Mouse (Mus musculus) hindbrain, embryonic 13.5 days (tissue): Measurements from ENCODE around the gene Abcc4. TPM values are rescaled to one million over a fixed set of nuclear protein-coding genes. Genes with fewer than 3 reads are reported as not detected.
A peak's percentile ranks its signal among the peaks of the same experiment; 100 is the strongest.

Experiments
- ATAC-seq: fragments of 200-750 bp; cut with Nextera tagmentation; 2 replicates; pipeline ENCODE4 v1.8.0; 2017; ENCODE audit warnings: moderate TSS enrichment; ENCODE audit not compliant: low FRiP score
- H3K27ac ChIP-seq: fragments of 300-500 bp; sonication (generic); 2 replicates; pipeline ENCODE4 v1.5.1; 2015; ENCODE audit warnings: inconsistent platforms, mild to moderate bottlenecking, moderate library complexity
- H3K27me3 ChIP-seq: fragments of 300-500 bp; sonication (generic); 2 replicates; pipeline ENCODE4 v1.6.1; 2015; ENCODE audit warnings: mild to moderate bottlenecking, inconsistent platforms
- H3K36me3 ChIP-seq: fragments of 300-500 bp; sonication (generic); 2 replicates; pipeline ENCODE4 v1.6.1; 2015; ENCODE audit warnings: mild to moderate bottlenecking, inconsistent platforms
- H3K4me1 ChIP-seq: fragments of 300-500 bp; sonication (generic); replicated peaks from 2 replicates; pipeline ENCODE4 v1.6.1; 2015; ENCODE audit warnings: inconsistent platforms
- H3K4me2 ChIP-seq: fragments of 300-500 bp; sonication (generic); 2 replicates; pipeline ENCODE4 v1.6.1; 2015; ENCODE audit warnings: inconsistent platforms, mild to moderate bottlenecking, moderate library complexity
- H3K4me3 ChIP-seq: fragments of 300-500 bp; sonication (generic); 2 replicates; pipeline ENCODE4 v1.5.1; 2015; ENCODE audit warnings: mild to moderate bottlenecking, inconsistent platforms
- H3K9ac ChIP-seq: fragments of 300-500 bp; sonication (generic); 2 replicates; pipeline ENCODE4 v1.6.1; 2015; ENCODE audit warnings: mild to moderate bottlenecking, inconsistent platforms
- H3K9me3 ChIP-seq: fragments of 300-500 bp; sonication (generic); 2 replicates; pipeline ENCODE4 v1.6.1; 2016; ENCODE audit warnings: inconsistent platforms
- WGBS: fragments of 180-500 bp; shearing (Covaris S2); methylation state at CpG from one replicate; pipeline ENCODE4 v1.1.7; 2015; 5-methylcytosine and 5-hydroxymethylcytosine counted together
- polyA plus RNA-seq: library from polyadenylated mRNA; unstranded; fragments of >200 nt; fragmentation: Nextera tagmentation; extraction: Ambion mirVana; gene quantifications from 2 replicates; pipeline ENCODE4 v1.2.1, GENCODE M21; 2015

Abcc4 gene
- polyA plus RNA-seq, 1 experiment from 2014 or later = 2.0 TPM

DNA sequence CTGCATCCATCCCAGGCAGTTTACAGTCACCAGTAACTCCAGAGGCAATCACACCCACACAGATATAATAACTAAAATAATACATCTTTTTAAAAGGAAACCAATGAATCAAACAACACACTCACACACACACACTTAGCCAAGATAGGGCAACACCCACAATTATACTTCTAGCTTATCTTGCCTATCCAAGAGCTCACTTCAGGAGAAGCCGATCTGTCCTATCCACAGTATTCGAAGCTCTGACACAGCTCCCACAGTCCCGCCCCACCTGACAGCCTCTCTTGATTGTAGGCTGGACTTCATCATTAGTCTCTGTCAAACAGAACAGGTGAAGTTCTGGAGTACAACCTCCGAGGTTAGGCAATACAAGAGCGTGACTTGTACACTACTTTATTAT is 19.4 kb upstream of the Abcc4 start:
- no peak overlapping the region for H3K4me3 ChIP-seq
- ATAC-seq = no peak
- H3K4me1 ChIP-seq = no peaks in the 10 kb centered on the region
- no peak overlapping the region for H3K4me2 ChIP-seq
- 86% methylated on average over 5 of the region's 5 CpGs for WGBS
- H3K27ac ChIP-seq = no peak overlapping the region
- no peaks in the 10 kb centered on the region for H3K36me3 ChIP-seq
- 0 out of 2 replicates have a peak, but pooled peaks cover 5% of the 10 kb centered on the region for H3K27me3 ChIP-seq
- H3K9ac ChIP-seq = no peak overlapping the region
- H3K9me3 ChIP-seq = no peaks in the 10 kb centered on the region

DNA sequence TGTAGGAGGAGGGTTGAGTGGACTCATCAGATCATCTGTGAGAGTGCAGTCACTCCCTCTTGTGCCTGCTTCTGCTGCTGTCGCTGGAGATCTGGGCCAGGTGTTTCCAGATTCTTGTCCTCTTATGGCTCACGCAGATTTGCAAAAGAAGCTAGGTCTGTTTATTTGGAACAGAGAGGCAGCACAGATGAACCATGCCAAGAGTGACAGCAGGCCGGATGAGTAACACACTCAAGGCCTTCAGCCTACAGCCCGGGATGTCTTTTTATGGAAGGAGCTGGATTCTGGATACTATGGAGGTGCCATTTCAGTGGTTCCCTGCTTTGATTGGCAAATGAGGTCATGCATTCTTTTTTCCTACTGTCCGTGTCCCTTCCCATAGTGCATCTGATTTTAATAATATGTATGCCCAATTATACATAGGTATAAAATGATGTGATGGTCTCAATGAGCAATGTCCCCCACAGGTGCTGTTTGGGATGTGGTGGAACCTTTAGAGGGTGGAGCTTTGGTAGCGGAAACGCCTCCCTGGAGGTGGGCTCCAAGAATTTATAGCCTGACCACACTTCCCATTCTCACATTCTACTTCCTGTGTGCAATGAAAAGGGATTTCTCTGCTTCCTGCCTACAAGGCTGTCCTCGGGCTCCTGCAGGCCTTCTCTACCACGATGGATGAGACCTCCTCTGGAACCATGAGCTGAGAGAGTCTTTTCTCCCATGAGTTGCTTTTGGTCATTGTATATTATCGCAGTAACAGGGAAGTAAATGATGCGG is 18.1 kb upstream of the Abcc4 start:
- Histone ChIP-seq H3K27ac (no peak overlapping the region), H3K36me3 (no peaks in the 10 kb centered on the region), H3K9me3 (no peaks in the 10 kb centered on the region), H3K9ac (no peak overlapping the region), H3K27me3 (0 out of 2 replicates have a peak, but pooled peaks cover 5% of the 10 kb centered on the region), H3K4me3 (no peak overlapping the region), H3K4me1 (no peaks in the 10 kb centered on the region), H3K4me2 (no peak overlapping the region)
- WGBS = 92% methylated on average over 11 of the region's 11 CpGs
- no peak for ATAC-seq

DNA sequence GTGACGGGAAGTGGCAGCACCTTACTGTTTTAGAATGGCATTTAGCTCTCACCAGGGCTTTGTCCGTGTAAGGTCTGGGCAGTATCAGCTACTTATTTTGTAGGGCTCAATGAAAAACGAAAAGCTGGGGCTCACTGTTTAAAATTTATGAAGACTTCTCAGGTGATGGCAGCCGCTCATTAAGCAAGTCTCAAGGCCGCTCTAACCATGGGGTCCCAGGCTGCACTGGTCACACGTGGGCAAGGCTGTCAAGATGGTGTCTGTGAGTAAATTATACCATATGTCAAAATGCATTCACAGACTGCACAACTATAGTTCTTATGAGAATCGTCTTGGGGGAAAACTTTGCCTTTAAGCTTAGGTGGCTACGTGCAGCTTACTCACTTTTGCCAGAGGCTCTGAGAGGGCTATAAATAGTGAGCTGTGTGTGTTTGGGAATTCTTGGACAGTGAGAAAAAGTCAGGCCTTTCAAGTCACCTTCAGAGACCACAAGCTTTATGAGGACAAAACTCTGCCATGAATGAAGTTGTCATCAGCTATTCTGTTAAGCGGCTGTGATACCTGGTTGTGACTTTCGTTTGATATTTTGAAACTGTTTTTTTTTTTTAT is 13.7 kb upstream of the Abcc4 start:
- ATAC-seq = no peak
- H3K4me1 ChIP-seq = no peaks in the 10 kb centered on the region
- H3K27ac ChIP-seq = no peak overlapping the region
- no peak overlapping the region for H3K4me3 ChIP-seq
- H3K9me3 ChIP-seq = no peaks in the 10 kb centered on the region
- 76% methylated on average over 10 of the region's 10 CpGs for WGBS
- 0 out of 2 replicates have a peak, but pooled peaks cover 5% of the 10 kb centered on the region for H3K27me3 ChIP-seq
- no peak overlapping the region for H3K9ac ChIP-seq
- H3K36me3 ChIP-seq = no peaks in the 10 kb centered on the region
- no peak overlapping the region for H3K4me2 ChIP-seq

DNA sequence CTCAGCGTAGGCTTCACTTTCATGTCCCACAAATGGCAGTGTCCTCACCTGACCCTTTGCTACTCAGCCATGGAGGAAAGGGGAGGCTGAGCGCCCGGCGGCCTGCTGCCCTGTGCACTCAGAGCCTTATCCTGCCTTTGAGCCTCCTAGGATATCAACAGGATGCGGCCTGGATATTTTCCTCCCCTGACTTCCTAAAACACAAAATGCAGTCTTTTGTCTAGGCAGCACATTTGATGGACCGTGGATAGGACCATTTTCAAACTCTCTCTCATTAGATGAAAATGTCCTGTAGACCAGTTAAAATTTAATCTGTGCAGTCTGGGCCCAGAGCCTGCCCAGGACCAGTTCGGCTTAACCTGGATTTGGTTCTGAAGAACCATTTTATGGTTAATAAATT is 12.6 kb upstream of the Abcc4 start:
- no peaks in the 10 kb centered on the region for H3K9me3 ChIP-seq
- no peak overlapping the region for H3K4me3 ChIP-seq
- H3K36me3 ChIP-seq = no peaks in the 10 kb centered on the region
- no peak for ATAC-seq
- H3K27me3 ChIP-seq = 0 out of 2 replicates have a peak, but pooled peaks cover 7% of the 10 kb centered on the region
- H3K4me2 ChIP-seq = no peak overlapping the region
- peaks cover 5% of the 10 kb centered on the region for H3K4me1 ChIP-seq
- H3K27ac ChIP-seq = no peak overlapping the region
- H3K9ac ChIP-seq = no peak overlapping the region
- WGBS = 88% methylated on average over 7 of the region's 7 CpGs

DNA sequence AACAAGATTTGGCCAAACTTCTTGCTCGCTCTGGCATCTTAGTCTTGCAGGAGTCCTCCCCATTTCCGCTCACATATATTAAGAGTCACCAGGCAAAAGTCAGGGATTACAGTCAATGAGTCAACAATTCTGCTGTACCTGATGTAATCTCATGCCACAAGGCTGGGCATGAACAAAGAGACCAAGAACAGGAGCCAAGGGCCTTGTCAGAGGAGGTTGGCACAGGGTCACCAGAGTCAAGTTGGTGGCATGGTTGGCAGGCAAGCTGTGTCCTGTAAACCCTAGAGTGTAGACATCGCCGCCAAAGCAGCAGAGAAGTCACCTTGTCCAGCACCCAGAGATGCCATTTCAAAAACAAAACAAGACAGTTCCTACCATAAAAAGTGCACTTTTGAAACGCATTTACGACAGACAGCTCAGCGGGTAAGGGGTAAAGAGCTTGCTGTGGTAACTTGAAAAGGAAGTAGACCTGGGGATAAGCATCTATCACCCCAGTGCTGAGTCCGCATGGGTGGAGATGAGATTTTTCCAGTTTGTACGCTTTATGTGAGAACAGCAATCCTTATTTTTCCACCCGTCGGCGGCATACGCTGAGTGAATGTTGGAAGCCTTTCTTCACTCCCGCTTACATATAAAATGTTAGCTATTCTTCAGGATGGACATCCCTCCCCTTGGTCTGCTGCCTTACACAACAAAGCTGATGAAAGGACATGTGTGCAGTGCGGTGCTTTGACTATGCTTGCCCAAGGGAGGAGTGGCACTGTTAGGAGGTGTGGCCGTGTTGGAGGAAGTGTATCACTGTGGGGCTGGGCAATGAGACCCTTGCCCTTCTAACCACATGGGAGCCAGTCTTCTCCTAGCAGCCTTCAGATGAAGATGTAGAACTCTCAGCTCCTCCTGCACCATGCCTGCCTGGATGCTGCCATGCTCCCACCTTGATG is 10.6 kb upstream of the Abcc4 start:
- no peak for ATAC-seq
- WGBS = 94% methylated on average over 16 of the region's 16 CpGs

DNA sequence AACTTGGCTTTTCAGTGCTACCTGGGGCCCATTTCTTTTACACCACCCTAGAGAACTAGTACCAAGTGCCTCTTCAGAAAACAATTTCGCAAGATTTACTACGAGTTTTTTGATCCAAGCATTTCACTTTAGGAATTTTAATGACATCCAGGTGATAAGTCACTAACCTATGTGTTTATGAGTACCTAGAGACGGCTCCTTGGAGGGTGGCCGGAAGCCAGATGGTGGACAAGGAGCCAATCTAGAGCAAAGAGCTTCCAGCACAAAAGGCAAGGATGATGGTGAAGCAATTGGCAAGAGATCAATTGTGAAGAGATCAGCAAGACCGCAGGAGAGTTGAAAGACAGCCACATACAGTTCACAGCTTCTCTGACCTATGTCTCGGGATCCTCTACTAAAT is 8.7 kb upstream of the Abcc4 start:
- 82% methylated on average over 6 of the region's 6 CpGs for whole genome bisulfite sequencing
- no peak overlapping the region for H3K4me3 ChIP-seq
- H3K27ac ChIP-seq = no peak overlapping the region
- no peak for ATAC-seq
- peaks cover 12% of the 10 kb centered on the region for H3K4me1 ChIP-seq
- H3K36me3 ChIP-seq = no peaks in the 10 kb centered on the region
- 0 out of 2 replicates have a peak, but pooled peaks cover 6% of the 10 kb centered on the region for H3K27me3 ChIP-seq
- H3K4me2 ChIP-seq = no peak overlapping the region
- H3K9me3 ChIP-seq = no peaks in the 10 kb centered on the region
- H3K9ac ChIP-seq = no peak overlapping the region

More for the DNA sequence above, 10.6 kb upstream of the Abcc4 start:
- H3K9ac ChIP-seq = no peak overlapping the region
- H3K4me3 ChIP-seq = no peak overlapping the region
- H3K36me3 ChIP-seq = no peaks in the 10 kb centered on the region
- H3K27me3 ChIP-seq = 0 out of 2 replicates have a peak, but pooled peaks cover 10% of the 10 kb centered on the region
- H3K4me2 ChIP-seq = no peak overlapping the region
- no peaks in the 10 kb centered on the region for H3K9me3 ChIP-seq
- H3K27ac ChIP-seq = no peak overlapping the region
- H3K4me1 ChIP-seq = peaks cover 10% of the 10 kb centered on the region

DNA sequence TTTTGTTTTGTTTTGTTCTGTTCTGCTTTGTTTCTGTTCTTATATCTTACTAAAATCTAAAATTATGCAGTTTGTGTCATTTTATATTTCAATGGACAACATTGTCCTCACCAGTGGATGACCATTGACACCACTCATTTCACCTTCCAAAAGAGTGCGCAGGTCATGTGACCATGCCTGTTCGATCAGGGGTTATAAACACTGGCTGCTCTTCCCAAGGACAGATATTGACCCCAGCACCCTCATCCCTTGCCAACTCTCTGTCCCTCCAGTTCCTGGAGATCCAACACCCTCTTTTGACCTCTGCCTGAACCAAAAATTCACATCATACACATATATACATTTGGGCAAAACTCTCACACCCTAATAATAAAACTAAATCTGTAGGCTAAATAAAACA is 8.3 kb upstream of the Abcc4 start:
- H3K9ac ChIP-seq = no peak overlapping the region
- ATAC-seq = no peak
- H3K27me3 ChIP-seq = 0 out of 2 replicates have a peak, but pooled peaks cover 6% of the 10 kb centered on the region
- H3K4me1 ChIP-seq = peaks cover 12% of the 10 kb centered on the region
- no peak overlapping the region for H3K4me3 ChIP-seq
- no peak overlapping the region for H3K4me2 ChIP-seq
- no peak overlapping the region for H3K27ac ChIP-seq
- H3K36me3 ChIP-seq = no peaks in the 10 kb centered on the region
- WGBS = 84% methylated on average over 2 of the region's 2 CpGs
- no peaks in the 10 kb centered on the region for H3K9me3 ChIP-seq

DNA sequence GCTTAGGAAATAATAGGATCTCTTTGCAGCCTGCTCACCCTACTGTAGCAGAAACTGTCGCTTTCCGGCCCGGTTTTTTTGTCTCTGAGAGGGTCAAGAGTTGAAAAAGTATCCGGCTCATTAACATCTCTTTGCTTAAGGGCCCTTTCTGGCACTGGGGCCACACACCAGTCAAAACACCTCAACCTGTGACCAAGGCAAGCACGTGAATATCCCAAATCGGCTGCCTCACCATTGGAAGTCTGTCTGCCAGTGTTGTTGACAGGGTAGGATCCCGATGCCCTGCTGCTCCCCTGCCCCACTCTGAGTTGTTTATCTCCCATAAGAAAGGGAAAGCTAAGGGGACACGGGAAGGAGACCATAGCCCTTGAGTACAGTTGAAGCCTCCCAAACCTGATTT is 7.8 kb upstream of the Abcc4 start:
- WGBS = 4% methylated on average over 8 of the region's 8 CpGs
- H3K4me3 ChIP-seq = peak overlapping the region; percentile 36

DNA sequence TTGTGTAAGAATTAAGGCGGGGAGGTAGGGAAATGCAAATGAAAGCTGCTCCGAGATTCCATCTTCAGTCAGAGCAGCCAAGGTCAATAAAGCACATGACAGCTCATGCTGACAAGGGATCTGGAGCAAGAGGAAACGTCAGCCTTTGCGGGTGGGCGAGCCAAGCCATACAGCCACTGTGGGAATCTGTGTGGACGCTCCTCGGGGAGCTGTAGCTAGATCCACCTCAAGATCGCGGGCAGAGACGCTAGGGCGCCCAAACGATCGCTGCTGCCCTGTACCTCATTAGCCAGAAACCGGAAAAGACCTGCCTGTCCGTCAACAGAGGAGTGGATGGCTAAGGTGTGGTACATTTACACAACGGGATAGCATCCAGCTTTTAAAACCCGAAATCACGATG is 7.4 kb upstream of the Abcc4 start:
- Histone ChIP-seq H3K27me3 (0 out of 2 replicates have a peak, but pooled peaks cover 11% of the 10 kb centered on the region), H3K4me3 (peak overlapping the region; percentile 36), H3K4me1 (peaks cover 12% of the 10 kb centered on the region), H3K4me2 (peak overlapping the region; percentile 65), H3K36me3 (no peaks in the 10 kb centered on the region), H3K9me3 (no peaks in the 10 kb centered on the region), H3K27ac (no peak overlapping the region), H3K9ac (peak overlapping the region; percentile 71)
- peak; percentile 25; the same call in 1 of the 2 replicates for ATAC-seq
- WGBS = under 1% methylated on average over 18 of the region's 18 CpGs

More for the DNA sequence above, 7.8 kb upstream of the Abcc4 start:
- no peaks in the 10 kb centered on the region for H3K36me3 ChIP-seq
- peak overlapping the region; percentile 65 for H3K4me2 ChIP-seq
- peak overlapping the region; percentile 71 for H3K9ac ChIP-seq
- no peak for ATAC-seq
- H3K4me1 ChIP-seq = peaks cover 12% of the 10 kb centered on the region
- 0 out of 2 replicates have a peak, but pooled peaks cover 7% of the 10 kb centered on the region for H3K27me3 ChIP-seq
- H3K27ac ChIP-seq = no peak overlapping the region
- H3K9me3 ChIP-seq = no peaks in the 10 kb centered on the region

DNA sequence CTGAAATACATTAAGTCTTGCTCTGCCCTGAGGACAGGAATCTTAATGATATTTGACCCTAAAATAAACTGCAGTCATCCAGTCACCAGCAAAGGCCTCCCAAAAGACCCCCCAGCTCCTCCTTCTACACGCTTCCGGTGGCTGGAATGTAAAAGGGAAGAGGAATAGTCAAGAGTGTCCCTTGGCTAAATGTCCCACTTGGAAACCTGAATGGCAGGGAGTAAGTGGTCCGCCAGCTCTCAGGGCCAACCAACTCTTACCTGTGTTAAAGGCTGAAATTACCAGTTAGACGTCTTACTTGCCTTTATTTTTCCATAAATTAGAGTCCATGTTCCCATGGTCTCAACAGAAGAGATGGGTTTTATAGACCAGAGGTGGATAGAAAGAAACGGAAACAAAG is 6.9 kb upstream of the Abcc4 start:
- Histone ChIP-seq H3K27ac (no peak overlapping the region), H3K4me3 (no peak overlapping the region), H3K27me3 (0 out of 2 replicates have a peak, but pooled peaks cover 15% of the 10 kb centered on the region), H3K4me1 (peaks cover 12% of the 10 kb centered on the region), H3K9me3 (no peaks in the 10 kb centered on the region), H3K36me3 (no peaks in the 10 kb centered on the region), H3K9ac (no peak overlapping the region), H3K4me2 (peak overlapping the region; percentile 65)
- ATAC-seq = no peak
- WGBS = 55% methylated on average over 5 of the region's 5 CpGs

DNA sequence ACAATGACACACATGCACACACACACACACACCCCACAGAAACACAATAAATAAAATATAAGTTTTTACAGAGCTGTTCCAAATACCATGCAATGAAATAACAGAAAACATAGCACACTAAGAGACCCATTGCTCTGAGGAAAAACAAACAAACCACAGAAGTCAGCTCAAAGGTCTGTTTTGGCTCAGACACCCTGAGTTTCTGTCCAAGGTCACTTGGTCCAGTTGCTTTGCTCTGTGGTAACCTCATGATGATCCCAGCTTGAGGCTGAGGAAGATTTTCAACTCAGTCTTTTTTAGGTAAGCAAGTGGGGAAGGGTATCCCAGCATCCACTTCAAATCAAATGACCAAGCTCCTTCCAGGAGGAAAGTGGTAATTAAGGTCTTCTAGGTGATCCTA is 4.9 kb upstream of the Abcc4 start:
- Histone ChIP-seq H3K4me2 (no peak overlapping the region), H3K4me3 (no peak overlapping the region), H3K9me3 (no peaks in the 10 kb centered on the region), H3K27ac (no peak overlapping the region), H3K4me1 (peaks cover 22% of the 10 kb centered on the region), H3K9ac (no peak overlapping the region), H3K27me3 (peaks cover 26% of the 10 kb centered on the region), H3K36me3 (no peaks in the 10 kb centered on the region)
- ATAC-seq = no peak

DNA sequence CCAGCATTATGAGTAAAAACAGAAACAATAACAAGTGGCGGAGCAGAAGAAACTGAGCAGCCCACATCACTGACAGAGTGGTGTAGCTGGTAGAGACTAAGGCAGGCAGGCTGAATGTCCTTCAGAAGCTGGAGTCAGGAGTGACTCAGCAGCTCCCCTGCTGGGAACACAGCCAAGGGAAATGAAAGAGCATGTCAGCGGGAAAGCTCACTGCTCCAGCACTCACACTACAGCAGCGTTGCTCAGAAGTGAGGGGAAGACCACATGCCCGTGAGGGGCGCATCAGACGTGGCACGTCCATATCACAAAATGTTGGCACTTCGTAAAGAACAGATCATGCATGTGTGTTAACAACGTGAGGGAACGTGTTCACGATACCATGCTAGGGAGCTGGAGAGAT is 3.7 kb upstream of the Abcc4 start:
- Histone ChIP-seq H3K27ac (no peak overlapping the region), H3K36me3 (no peaks in the 10 kb centered on the region)
- ATAC-seq = peak; percentile 71

More for the DNA sequence above, 3.7 kb upstream of the Abcc4 start:
- H3K9me3 ChIP-seq = no peaks in the 10 kb centered on the region
- no peak overlapping the region for H3K4me3 ChIP-seq
- H3K9ac ChIP-seq = no peak overlapping the region
- peaks cover 30% of the 10 kb centered on the region for H3K4me1 ChIP-seq
- H3K27me3 ChIP-seq = peaks cover 33% of the 10 kb centered on the region
- H3K4me2 ChIP-seq = no peak overlapping the region
- WGBS = 32% methylated on average over 11 of the region's 11 CpGs
